Mouse (Mus musculus): ENCODE measurements around the gene Ankmy1.

DNA sequence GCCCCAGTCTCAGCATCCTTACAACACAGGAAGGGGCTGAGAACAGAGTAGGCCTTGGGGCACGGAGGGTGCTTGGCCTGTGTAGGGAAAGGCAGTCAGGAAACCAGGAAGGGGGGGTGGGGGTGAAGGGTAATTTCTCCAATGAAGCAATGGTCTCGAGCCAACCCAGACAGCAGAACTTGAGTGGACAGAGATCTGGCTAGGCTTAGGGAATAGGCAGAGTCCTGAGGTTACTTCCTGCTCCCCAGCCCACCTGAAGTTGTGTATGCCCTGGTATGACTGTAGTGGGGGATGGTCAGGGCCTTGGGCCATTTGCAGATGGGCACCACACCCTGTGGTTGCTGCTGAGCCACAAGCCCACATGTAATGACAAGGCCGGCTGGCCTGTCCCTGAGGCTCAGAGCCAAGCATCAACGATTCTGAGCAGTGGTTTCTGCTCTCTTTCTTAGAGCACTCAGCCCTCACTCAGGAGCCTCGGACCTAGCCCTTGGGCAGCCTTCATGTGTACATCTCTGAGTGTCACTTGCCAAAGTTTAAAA, 86.9 kb downstream of the Ankmy1 start:
- no peak for TF ChIP-seq CTCF (IDR thresholded peaks at IDR 0.05; ENCODE audit: low read depth)
- no peak for TF ChIP-seq EP300 (IDR thresholded peaks at IDR 0.05; ENCODE audit: low read depth)
